8 mouse cellular contexts compared by ENCODE assay signal in genomic region chr2:164746693-164747092, GRCm38 (mm10). TPM values are rescaled to one million over a fixed set of nuclear protein-coding genes. Genes with fewer than 3 reads are reported as not detected.
DNase-seq lines count a peak whose midpoint lies in the region; ATAC-seq lines count a peak whose summit lies in the region.

No protein-coding gene starts in this region.

- peak overlapping the region; percentile 88 for H3K9ac ChIP-seq in lung, embryonic 15.5 days
- peak overlapping the region; percentile 83 for H3K9ac ChIP-seq in embryonic facial prominence, embryonic 12.5 days
- peak overlapping the region; percentile 91 for H3K9ac ChIP-seq in intestine, embryonic 16.5 days (ENCODE audit: low read depth, low read length)
- peak overlapping the region; percentile 98 for H3K9ac ChIP-seq in neural tube, embryonic 15.5 days (replicated peaks)

- no peak for DNase-seq in lung, postnatal 10 days
- no peak for DNase-seq in c-Kit-positive CD71-positive TER-119-positive erythroid progenitor cells, embryonic 14.5 days (ENCODE audit: low spot score)
- DNase-seq in layer of hippocampus, postnatal 10 days (ENCODE audit: low spot score in 2 of 2), result no peak
- no peak for DNase-seq in cerebellum, postnatal 4 days (ENCODE audit: low spot score in 2 of 2)

- H3K9me3 ChIP-seq in lung, embryonic 15.5 days, result no peaks in the 10 kb centered on the region
- H3K9me3 ChIP-seq in embryonic facial prominence, embryonic 12.5 days, result no peaks in the 10 kb centered on the region
- H3K9me3 ChIP-seq in intestine, embryonic 16.5 days (ENCODE audit: control insufficient read depth, low read length), result no peaks in the 10 kb centered on the region
- no peaks in the 10 kb centered on the region for H3K9me3 ChIP-seq in neural tube, embryonic 15.5 days (replicated peaks)

- no peaks in the 10 kb centered on the region for H3K27me3 ChIP-seq in lung, embryonic 15.5 days
- no peaks in the 10 kb centered on the region for H3K27me3 ChIP-seq in embryonic facial prominence, embryonic 12.5 days
- H3K27me3 ChIP-seq in intestine, embryonic 16.5 days (replicated peaks; ENCODE audit: control insufficient read depth, insufficient read depth, low read length), result no peaks in the 10 kb centered on the region
- no peaks in the 10 kb centered on the region for H3K27me3 ChIP-seq in neural tube, embryonic 15.5 days (replicated peaks)

- H3K36me3 ChIP-seq in lung, embryonic 15.5 days, result peaks cover 33% of the 10 kb centered on the region
- H3K36me3 ChIP-seq in embryonic facial prominence, embryonic 12.5 days, result peaks cover 29% of the 10 kb centered on the region
- H3K36me3 ChIP-seq in intestine, embryonic 16.5 days (ENCODE audit: control insufficient read depth, insufficient read depth, low read length), result 0 out of 2 replicates have a peak, but pooled peaks cover 2% of the 10 kb centered on the region
- H3K36me3 ChIP-seq in neural tube, embryonic 15.5 days, result peaks cover 22% of the 10 kb centered on the region

- no peak for ATAC-seq in lung, embryonic 15.5 days (ENCODE audit: borderline replicate concordance, extremely low read depth, low FRiP score, low TSS enrichment)
- no peak for ATAC-seq in embryonic facial prominence, embryonic 12.5 days (ENCODE audit: insufficient number of reproducible peaks, insufficient read depth, low FRiP score, low TSS enrichment)
- ATAC-seq in intestine, embryonic 16.5 days, result peak; percentile 5; the same call in 1 of the 2 replicates
- no peak for ATAC-seq in neural tube, embryonic 15.5 days (ENCODE audit: low FRiP score)

- peaks cover 15% of the 10 kb centered on the region for H3K4me1 ChIP-seq in lung, embryonic 15.5 days
- H3K4me1 ChIP-seq in embryonic facial prominence, embryonic 12.5 days, result peaks cover 12% of the 10 kb centered on the region
- peaks cover 16% of the 10 kb centered on the region for H3K4me1 ChIP-seq in intestine, embryonic 16.5 days (ENCODE audit: control insufficient read depth, insufficient read depth, low read length)
- H3K4me1 ChIP-seq in neural tube, embryonic 15.5 days, result peaks cover 39% of the 10 kb centered on the region

- WGBS in lung, embryonic 15.5 days, result 41% methylated on average over 8 of the region's 8 CpGs
- 51% methylated on average over 8 of the region's 8 CpGs for WGBS in embryonic facial prominence, embryonic 12.5 days
- 45% methylated on average over 8 of the region's 8 CpGs for WGBS in intestine, embryonic 16.5 days
- 62% methylated on average over 8 of the region's 8 CpGs for WGBS in neural tube, embryonic 15.5 days

- H3K4me3 ChIP-seq in lung, embryonic 15.5 days, result peak overlapping the region; percentile 77
- peak overlapping the region; percentile 77 for H3K4me3 ChIP-seq in embryonic facial prominence, embryonic 12.5 days
- peak overlapping the region; percentile 86 for H3K4me3 ChIP-seq in intestine, embryonic 16.5 days (ENCODE audit: low read length)
- peak overlapping the region; percentile 96 for H3K4me3 ChIP-seq in neural tube, embryonic 15.5 days (replicated peaks)

- H3K27ac ChIP-seq in lung, embryonic 15.5 days, result no peak overlapping the region
- H3K27ac ChIP-seq in embryonic facial prominence, embryonic 12.5 days, result no peak overlapping the region
- H3K27ac ChIP-seq in intestine, embryonic 16.5 days (ENCODE audit: low read length), result no peak overlapping the region
- H3K27ac ChIP-seq in neural tube, embryonic 15.5 days (replicated peaks), result no peak overlapping the region

- peak overlapping the region; percentile 80 for H3K4me2 ChIP-seq in lung, embryonic 15.5 days
- peak overlapping the region; percentile 75 for H3K4me2 ChIP-seq in embryonic facial prominence, embryonic 12.5 days (replicated peaks)
- H3K4me2 ChIP-seq in intestine, embryonic 16.5 days (ENCODE audit: low read depth, low read length), result peak overlapping the region; percentile 79
- H3K4me2 ChIP-seq in neural tube, embryonic 15.5 days, result peak overlapping the region; percentile 74

RNA-seq across cellular contexts. Expression of gene Dnttip1, which starts 0.9 kb away (rescaled TPM):
- polyA plus RNA-seq in lung, embryonic 15.5 days (2015; fragmentation: Nextera tagmentation; extraction: Ambion mirVana), result 70.5 and 71.3 TPM in 2 replicates
- polyA plus RNA-seq in embryonic facial prominence, embryonic 12.5 days (2016; fragmentation: Nextera tagmentation; extraction: Ambion mirVana), result 92.5 and 97.1 TPM in 2 replicates
- polyA plus RNA-seq in intestine, embryonic 16.5 days (2015; fragmentation: Nextera tagmentation; extraction: Ambion mirVana), result 55.9 and 56.9 TPM in 2 replicates
- polyA plus RNA-seq in neural tube, embryonic 15.5 days (2015; fragmentation: Nextera tagmentation; extraction: Ambion mirVana), result 51.0 and 56.4 TPM in 2 replicates
- 10 to 100 TPM; 41.9 to 46.0 TPM for total RNA-seq in layer of hippocampus, postnatal 10 days (2021)

RNA-seq across cellular contexts. Expression of gene Wfdc3, which starts 1.0 kb away (rescaled TPM):
- 1.9 and 2.3 TPM in 2 replicates for polyA plus RNA-seq in lung, embryonic 15.5 days (2015; fragmentation: Nextera tagmentation; extraction: Ambion mirVana)
- polyA plus RNA-seq in embryonic facial prominence, embryonic 12.5 days (2016; fragmentation: Nextera tagmentation; extraction: Ambion mirVana), result 0.72 and 1.3 TPM in 2 replicates
- polyA plus RNA-seq in intestine, embryonic 16.5 days (2015; fragmentation: Nextera tagmentation; extraction: Ambion mirVana), result 1.3 and 1.8 TPM in 2 replicates
- 1.1 and 1.3 TPM in 2 replicates for polyA plus RNA-seq in neural tube, embryonic 15.5 days (2015; fragmentation: Nextera tagmentation; extraction: Ambion mirVana)
- 1 to 10 TPM in 1 of 2 experiments, under 1 TPM in 1; 0.87 to 1.4 TPM for total RNA-seq in layer of hippocampus, postnatal 10 days (2021)

RNA-seq across cellular contexts. Expression of gene Ube2c, which starts 23.0 kb away (rescaled TPM):
- 554 and 590 TPM in 2 replicates for polyA plus RNA-seq in lung, embryonic 15.5 days (2015; fragmentation: Nextera tagmentation; extraction: Ambion mirVana)
- 472 and 488 TPM in 2 replicates for polyA plus RNA-seq in embryonic facial prominence, embryonic 12.5 days (2016; fragmentation: Nextera tagmentation; extraction: Ambion mirVana)
- polyA plus RNA-seq in intestine, embryonic 16.5 days (2015; fragmentation: Nextera tagmentation; extraction: Ambion mirVana), result 360 and 426 TPM in 2 replicates
- polyA plus RNA-seq in neural tube, embryonic 15.5 days (2015; fragmentation: Nextera tagmentation; extraction: Ambion mirVana), result 42.8 and 134 TPM in 2 replicates
- 1 to 10 TPM; 6.9 to 8.3 TPM for total RNA-seq in layer of hippocampus, postnatal 10 days (2021)

RNA-seq across cellular contexts. Expression of gene Spint5, which starts 31.6 kb away (rescaled TPM):
- not detected in 2 replicates for polyA plus RNA-seq in lung, embryonic 15.5 days (2015; fragmentation: Nextera tagmentation; extraction: Ambion mirVana)
- polyA plus RNA-seq in embryonic facial prominence, embryonic 12.5 days (2016; fragmentation: Nextera tagmentation; extraction: Ambion mirVana), result not detected in 2 replicates
- polyA plus RNA-seq in intestine, embryonic 16.5 days (2015; fragmentation: Nextera tagmentation; extraction: Ambion mirVana), result not detected in 2 replicates
- not detected in 2 replicates for polyA plus RNA-seq in neural tube, embryonic 15.5 days (2015; fragmentation: Nextera tagmentation; extraction: Ambion mirVana)
- not detected for total RNA-seq in layer of hippocampus, postnatal 10 days (2021)

RNA-seq across cellular contexts. Expression of gene Tnnc2, which starts 33.1 kb away (rescaled TPM):
- polyA plus RNA-seq in lung, embryonic 15.5 days (2015; fragmentation: Nextera tagmentation; extraction: Ambion mirVana), result 2.0 and 9.7 TPM in 2 replicates
- polyA plus RNA-seq in embryonic facial prominence, embryonic 12.5 days (2016; fragmentation: Nextera tagmentation; extraction: Ambion mirVana), result 31.7 and 40.6 TPM in 2 replicates
- 3.2 and 3.9 TPM in 2 replicates for polyA plus RNA-seq in intestine, embryonic 16.5 days (2015; fragmentation: Nextera tagmentation; extraction: Ambion mirVana)
- polyA plus RNA-seq in neural tube, embryonic 15.5 days (2015; fragmentation: Nextera tagmentation; extraction: Ambion mirVana), result 27.5 and 55.6 TPM in 2 replicates
- not detected for total RNA-seq in layer of hippocampus, postnatal 10 days (2021)
